Mouse (Mus musculus): ENCODE results near the gene Herc1. TPM values are rescaled to one million over a fixed set of nuclear protein-coding genes. Genes with fewer than 3 reads are reported as not detected.

Gene Herc1
- polyA plus RNA-seq, 1 experiment from 2014 or later = 27.3 TPM

GRCm38 (mm10) chr9:66326879-66327278, 23.4 kb upstream of the Herc1 start:
- Histone ChIP-seq H3K9ac (no peak overlapping the region), H3K4me1 (replicated peaks) (peaks cover 16% of the 10 kb centered on the region), H3K4me3 (replicated peaks) (no peak overlapping the region), H3K27me3 (no peaks in the 10 kb centered on the region), H3K4me2 (no peak overlapping the region), H3K27ac (replicated peaks) (no peak overlapping the region), H3K36me3 (replicated peaks) (no peaks in the 10 kb centered on the region), H3K9me3 (replicated peaks) (no peaks in the 10 kb centered on the region)
- WGBS (ENCODE audit: insufficient replicate concordance) = 74% methylated on average over 2 of the region's 2 CpGs
- peak; percentile 34; the same call in 1 of the 2 replicates for ATAC-seq (ENCODE audit: insufficient read depth)

DNA sequence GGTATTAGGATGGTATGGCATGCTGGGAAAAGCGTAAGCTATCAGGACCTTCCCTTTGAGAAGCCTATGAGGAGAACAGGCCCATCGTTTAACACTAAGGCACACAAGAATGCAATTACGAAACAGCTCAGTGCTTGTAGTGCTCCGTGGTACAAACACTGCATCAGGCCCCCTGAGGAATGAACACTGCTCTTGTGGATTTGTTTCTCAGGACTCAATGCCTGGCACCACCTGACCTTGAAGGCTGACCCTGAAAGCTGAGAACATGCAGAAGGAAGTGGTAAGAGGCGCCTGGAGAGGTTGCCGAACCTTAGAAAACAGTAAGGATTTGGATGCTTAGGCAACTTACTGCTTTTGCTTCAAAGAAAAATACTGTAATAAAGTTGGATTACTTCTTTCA, 20.8 kb upstream of the Herc1 start:
- peaks cover 19% of the 10 kb centered on the region for H3K4me1 ChIP-seq (replicated peaks)
- H3K4me3 ChIP-seq (replicated peaks) = no peak overlapping the region
- H3K9ac ChIP-seq = no peak overlapping the region
- no peaks in the 10 kb centered on the region for H3K27me3 ChIP-seq
- no peaks in the 10 kb centered on the region for H3K36me3 ChIP-seq (replicated peaks)
- H3K9me3 ChIP-seq (replicated peaks) = no peaks in the 10 kb centered on the region
- ATAC-seq (ENCODE audit: insufficient read depth) = no peak
- no peak overlapping the region for H3K27ac ChIP-seq (replicated peaks)
- 45% methylated on average over 6 of the region's 6 CpGs for WGBS (ENCODE audit: insufficient replicate concordance)
- H3K4me2 ChIP-seq = no peak overlapping the region

DNA sequence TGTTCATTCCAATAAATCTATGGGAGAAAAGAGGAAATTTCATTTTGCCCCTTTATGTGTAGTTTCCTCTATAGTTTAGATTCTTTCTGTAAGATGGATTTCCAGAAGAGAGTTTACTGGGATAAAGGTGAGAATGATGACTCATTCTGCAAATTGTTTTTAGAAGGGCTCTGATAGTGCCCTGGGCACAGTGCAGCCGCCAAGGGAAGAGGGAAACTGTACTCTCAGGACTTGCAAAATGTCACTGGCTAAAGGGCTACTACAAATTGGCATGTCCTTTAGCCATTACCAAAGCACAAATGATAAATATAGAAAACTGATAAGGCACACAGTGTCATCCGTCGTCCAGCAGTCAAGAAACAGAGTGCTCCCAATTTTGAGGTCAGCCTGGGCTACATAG, 19.8 kb upstream of the Herc1 start:
- no peak for ATAC-seq (ENCODE audit: insufficient read depth)
- Histone ChIP-seq H3K27me3 (no peaks in the 10 kb centered on the region), H3K4me1 (replicated peaks) (peaks cover 16% of the 10 kb centered on the region), H3K4me2 (no peak overlapping the region), H3K9me3 (replicated peaks) (no peaks in the 10 kb centered on the region), H3K9ac (no peak overlapping the region), H3K27ac (replicated peaks) (no peak overlapping the region), H3K4me3 (replicated peaks) (no peak overlapping the region), H3K36me3 (replicated peaks) (no peaks in the 10 kb centered on the region)
- 50% methylated on average over 3 of the region's 3 CpGs for WGBS (ENCODE audit: insufficient replicate concordance)

GRCm38 (mm10) chr9:66331548-66331947, 18.7 kb upstream of the Herc1 start:
- H3K27me3 ChIP-seq = no peaks in the 10 kb centered on the region
- no peak overlapping the region for H3K4me2 ChIP-seq
- ATAC-seq (ENCODE audit: insufficient read depth) = 0 out of 2 replicates have a peak, but pooled peaks have one; percentile 15
- no peak overlapping the region for H3K27ac ChIP-seq (replicated peaks)
- no peaks in the 10 kb centered on the region for H3K9me3 ChIP-seq (replicated peaks)
- H3K4me1 ChIP-seq (replicated peaks) = peaks cover 16% of the 10 kb centered on the region; the same call in 1 of the 2 replicates
- 60% methylated on average over 2 of the region's 2 CpGs for whole genome bisulfite sequencing (ENCODE audit: insufficient replicate concordance)
- H3K36me3 ChIP-seq (replicated peaks) = no peaks in the 10 kb centered on the region
- no peak overlapping the region for H3K4me3 ChIP-seq (replicated peaks)
- H3K9ac ChIP-seq = no peak overlapping the region

DNA sequence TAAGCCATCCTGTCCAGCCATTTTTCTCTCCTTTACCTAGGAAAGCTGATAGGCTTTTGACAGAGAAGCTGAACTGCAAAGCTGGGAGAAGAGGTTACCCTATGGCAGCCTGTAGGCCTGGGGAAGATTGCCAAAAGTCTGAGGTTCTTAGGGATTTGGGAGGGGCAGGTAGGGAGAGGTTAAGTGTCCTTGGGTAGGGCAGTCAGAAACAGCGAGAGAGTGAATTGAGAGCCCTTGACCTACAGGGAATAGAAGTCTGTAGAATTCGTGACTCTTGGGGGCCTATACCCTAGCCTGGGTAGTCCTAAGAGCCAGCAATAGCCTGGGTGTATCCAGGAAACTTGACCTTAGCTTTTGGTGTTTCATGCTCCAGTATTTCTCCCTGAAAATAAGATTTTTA, 17.9 kb upstream of the Herc1 start:
- H3K4me3 ChIP-seq (replicated peaks) = no peak overlapping the region
- no peak overlapping the region for H3K27ac ChIP-seq (replicated peaks)
- H3K4me1 ChIP-seq (replicated peaks) = peaks cover 16% of the 10 kb centered on the region; the same call in 1 of the 2 replicates
- WGBS (ENCODE audit: insufficient replicate concordance) = 67% methylated on average over 2 of the region's 2 CpGs
- ATAC-seq (ENCODE audit: insufficient read depth) = no peak
- no peak overlapping the region for H3K9ac ChIP-seq
- no peak overlapping the region for H3K4me2 ChIP-seq
- H3K36me3 ChIP-seq (replicated peaks) = no peaks in the 10 kb centered on the region
- no peaks in the 10 kb centered on the region for H3K9me3 ChIP-seq (replicated peaks)
- no peaks in the 10 kb centered on the region for H3K27me3 ChIP-seq

- Histone ChIP-seq H3K4me1 (replicated peaks) (peaks cover 14% of the 10 kb centered on the region), H3K9ac (no peak overlapping the region), H3K9me3 (replicated peaks) (no peaks in the 10 kb centered on the region), H3K27ac (replicated peaks) (no peak overlapping the region), H3K4me2 (no peak overlapping the region), H3K27me3 (0 out of 2 replicates have a peak, but pooled peaks cover 4% of the 10 kb centered on the region), H3K36me3 (replicated peaks) (no peaks in the 10 kb centered on the region), H3K4me3 (replicated peaks) (no peak overlapping the region)
- ATAC-seq (ENCODE audit: insufficient read depth) = no peak
Measured at GRCm38 (mm10) chr9:66337280-66337679, 13.0 kb upstream of the Herc1 start.

DNA sequence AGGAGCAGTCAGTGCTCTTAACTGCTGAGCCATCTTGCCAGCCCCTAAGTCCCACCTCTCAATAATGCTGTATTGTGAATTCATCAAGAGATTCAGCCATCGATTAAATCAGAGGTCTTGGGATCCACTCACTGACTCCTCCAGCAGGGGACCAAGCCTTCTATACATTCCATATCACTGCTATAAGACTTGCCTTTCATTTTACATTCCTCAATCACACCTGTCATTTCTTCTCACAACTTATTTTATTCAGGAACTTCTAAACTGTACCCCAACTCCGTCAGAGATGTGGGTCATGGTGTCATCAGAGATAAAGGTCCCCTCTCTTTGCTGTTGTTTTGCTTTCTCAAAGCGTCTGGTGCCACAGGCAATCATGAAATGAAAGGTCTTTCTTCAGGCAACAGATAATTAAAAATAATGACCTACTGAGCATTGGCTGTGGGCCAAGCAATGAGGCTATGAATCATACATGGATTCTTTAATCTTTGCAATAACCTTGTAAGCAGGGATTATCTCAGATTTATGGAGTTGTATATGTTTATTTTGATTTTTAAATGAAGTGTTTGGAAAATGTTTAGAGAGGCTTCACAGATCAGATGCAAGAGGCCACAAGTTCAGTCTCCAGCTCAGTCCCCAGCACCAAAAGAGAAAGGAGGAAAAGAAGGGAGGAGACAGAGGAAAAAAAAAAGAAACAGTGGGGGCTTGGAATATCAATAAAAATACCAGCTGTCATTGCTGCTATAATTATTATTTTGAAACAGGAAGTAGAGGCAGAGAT, 12.1 kb upstream of the Herc1 start:
- H3K4me2 ChIP-seq = no peak overlapping the region
- H3K9ac ChIP-seq = no peak overlapping the region
- H3K4me1 ChIP-seq (replicated peaks) = peaks cover 14% of the 10 kb centered on the region
- 52% methylated on average over 3 of the region's 3 CpGs for WGBS (ENCODE audit: insufficient replicate concordance)
- H3K9me3 ChIP-seq (replicated peaks) = no peaks in the 10 kb centered on the region
- H3K4me3 ChIP-seq (replicated peaks) = no peak overlapping the region
- H3K36me3 ChIP-seq (replicated peaks) = no peaks in the 10 kb centered on the region
- no peak overlapping the region for H3K27ac ChIP-seq (replicated peaks)
- ATAC-seq (ENCODE audit: insufficient read depth) = no peak
- H3K27me3 ChIP-seq = 0 out of 2 replicates have a peak, but pooled peaks cover 4% of the 10 kb centered on the region

DNA sequence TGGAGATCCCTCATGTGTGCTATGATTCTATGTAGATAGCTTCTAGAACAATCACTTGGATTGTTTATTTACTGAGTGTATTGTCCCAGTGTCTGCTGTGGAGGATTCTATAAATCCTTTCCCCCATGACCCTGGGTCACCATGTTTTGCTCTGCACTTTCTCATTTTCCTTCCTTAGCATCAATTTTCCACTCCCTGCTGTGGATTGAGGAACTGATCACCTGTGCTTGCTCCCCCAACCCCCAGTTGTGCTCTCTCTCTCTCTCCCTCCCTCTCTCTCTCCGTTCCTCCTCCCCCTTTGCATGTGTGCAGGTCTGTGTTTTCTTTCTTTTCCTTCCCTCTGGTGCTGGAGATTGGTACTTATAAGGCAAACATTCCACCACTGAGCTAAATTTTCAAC, 10.5 kb upstream of the Herc1 start:
- Histone ChIP-seq H3K36me3 (replicated peaks) (no peaks in the 10 kb centered on the region), H3K4me1 (replicated peaks) (peaks cover 14% of the 10 kb centered on the region), H3K4me2 (no peak overlapping the region), H3K27ac (replicated peaks) (no peak overlapping the region), H3K4me3 (replicated peaks) (no peak overlapping the region), H3K9me3 (replicated peaks) (no peaks in the 10 kb centered on the region), H3K9ac (no peak overlapping the region), H3K27me3 (0 out of 2 replicates have a peak, but pooled peaks cover 4% of the 10 kb centered on the region)
- WGBS (ENCODE audit: insufficient replicate concordance) = 69% methylated on average over 1 of the region's 1 CpGs
- no peak for ATAC-seq (ENCODE audit: insufficient read depth)

DNA sequence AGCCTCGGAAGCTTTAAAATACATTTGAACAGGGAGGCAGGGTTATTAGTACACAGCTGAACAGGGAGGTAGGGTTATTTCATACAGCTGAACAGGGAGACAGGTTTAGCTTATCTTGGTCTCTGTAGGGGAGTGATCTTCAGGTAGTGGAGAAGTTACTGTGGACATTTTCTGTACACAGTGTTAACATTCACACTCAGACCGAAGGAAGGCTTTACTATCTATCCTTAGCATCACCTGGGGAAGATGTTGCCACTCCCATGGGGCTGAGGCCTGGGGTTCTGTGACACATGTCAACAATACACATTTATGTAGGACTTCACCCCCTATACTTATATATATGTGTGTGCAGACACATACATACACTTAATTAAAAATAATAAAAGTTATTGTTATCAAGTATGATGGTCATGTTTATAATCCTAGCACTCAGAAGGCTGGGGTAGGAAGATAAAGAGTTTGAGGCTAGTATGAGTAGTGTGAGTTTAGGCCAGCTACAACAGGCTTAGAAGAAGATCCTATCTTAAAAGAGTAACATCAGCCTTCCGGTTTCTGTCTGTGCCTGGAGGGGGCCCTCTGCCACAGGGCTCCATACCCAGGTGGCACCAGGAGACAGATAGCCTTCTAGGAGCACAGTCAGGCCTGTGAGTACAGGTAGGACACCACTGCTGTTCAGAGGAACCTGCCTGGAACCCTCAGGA, 9.7 kb upstream of the Herc1 start:
- Histone ChIP-seq H3K4me3 (replicated peaks) (no peak overlapping the region), H3K4me2 (no peak overlapping the region; the same call in 1 of the 2 replicates), H3K4me1 (replicated peaks) (peaks cover 14% of the 10 kb centered on the region), H3K9me3 (replicated peaks) (no peaks in the 10 kb centered on the region), H3K27ac (replicated peaks) (peak overlapping the region; percentile 30), H3K36me3 (replicated peaks) (no peaks in the 10 kb centered on the region), H3K9ac (no peak overlapping the region), H3K27me3 (0 out of 2 replicates have a peak, but pooled peaks cover 4% of the 10 kb centered on the region)
- 30% methylated on average over 3 of the region's 3 CpGs for WGBS (ENCODE audit: insufficient replicate concordance)
- ATAC-seq (ENCODE audit: insufficient read depth) = peak; percentile 71

GRCm38 (mm10) chr9:66347405-66348035, 2.7 kb upstream of the Herc1 start:
- peak overlapping the region; percentile 99 for H3K27ac ChIP-seq (replicated peaks)
- H3K9ac ChIP-seq = peak overlapping the region; percentile 24; the same call in 1 of the 2 replicates

More at GRCm38 (mm10) chr9:66347405-66348035, 2.7 kb upstream of the Herc1 start:
- H3K36me3 ChIP-seq (replicated peaks) = no peaks in the 10 kb centered on the region
- peaks cover 44% of the 10 kb centered on the region for H3K4me1 ChIP-seq (replicated peaks)
- ATAC-seq (ENCODE audit: insufficient read depth) = no peak
- peak overlapping the region; percentile 3; the same call in 1 of the 2 replicates for H3K4me3 ChIP-seq (replicated peaks)
- H3K4me2 ChIP-seq = peak overlapping the region; percentile 57
- H3K9me3 ChIP-seq (replicated peaks) = no peaks in the 10 kb centered on the region
- no peaks in the 10 kb centered on the region for H3K27me3 ChIP-seq
- WGBS (ENCODE audit: insufficient replicate concordance) = 36% methylated on average over 7 of the region's 7 CpGs

Data from liver, embryonic 15.5 days (tissue).